Mouse (Mus musculus): ENCODE results near the gene Gm8126.
"Not testable (repeated sequence)": the region's sequence is repeated elsewhere in the genome, so short reads cannot be mapped to it uniquely, and the experiment has no call there.

DNA sequence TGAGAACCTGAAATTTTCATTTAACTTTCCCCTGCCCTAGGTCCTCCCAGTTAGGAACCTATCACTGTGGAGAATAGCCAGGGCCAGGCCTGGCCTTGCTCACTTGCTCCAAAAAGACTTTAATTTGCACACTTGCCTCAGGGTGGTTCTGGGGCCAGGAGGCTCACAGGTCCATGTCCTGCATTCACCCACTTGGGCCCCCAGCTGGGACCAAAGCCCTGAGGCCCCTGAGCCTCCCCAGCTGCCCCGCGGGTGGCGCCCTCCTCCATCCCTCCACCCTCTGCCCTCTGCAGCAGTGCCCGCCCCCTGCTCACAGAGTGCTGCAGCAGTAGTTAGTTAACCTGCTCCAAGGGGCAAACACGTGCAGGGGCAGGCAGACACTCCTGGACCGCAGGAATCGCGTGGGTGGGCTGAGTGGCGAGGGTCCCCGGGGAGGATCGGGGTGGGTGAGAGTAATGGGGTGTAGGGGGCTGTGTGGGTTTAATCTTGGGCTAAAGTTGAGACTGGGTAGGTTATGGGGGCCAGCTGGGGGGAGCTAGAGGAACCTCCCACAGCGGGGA lies 8.8 kb upstream of the Gm8126 start:
- not testable (repeated sequence) for TF ChIP-seq CTCF (IDR thresholded peaks at IDR 0.05 in 2 of 3, conservative IDR thresholded peaks at IDR 0.05 in 1 of 3; ENCODE audit: control insufficient read depth in 1 of 3, insufficient read depth in 1 of 3, low read depth in 2 of 3, low read length in 3 of 3, poor library complexity in 1 of 3, severe bottlenecking in 1 of 3); TCF12 (IDR thresholded peaks at IDR 0.05; ENCODE audit: low read depth, low read length); MAZ (IDR thresholded peaks at IDR 0.05; ENCODE audit: low read depth, low read length); POLR2A (IDR thresholded peaks at IDR 0.05; ENCODE audit: control insufficient read depth in 1 of 2, insufficient read depth in 1 of 2, low read depth in 1 of 2, low read length in 2 of 2, poor library complexity in 1 of 2); MAX (IDR thresholded peaks at IDR 0.05; ENCODE audit: low read length)
